Mouse (Mus musculus) brain, embryonic 18.5 days (tissue): Measurements from ENCODE around the gene Corin.

Experiments used
- DNase-seq: peaks from one replicate; pipeline ENCODE4 v3.0.0-alpha.2; 2012; ENCODE audit warnings: low read depth, low spot score

Gene Corin

GRCm38 (mm10) chr5:72503531-72504523, at the start of gene Corin:
Corin (minus strand) TSS chr5:72504473.
- DNase-seq, result no peak

GRCm38 (mm10) chr5:72551209-72551608, 46.9 kb upstream of the Corin start:
- no peak for DNase-seq

- no peak for DNase-seq
Measured at GRCm38 (mm10) chr5:72528896-72529295, 24.6 kb upstream of the Corin start.

DNA sequence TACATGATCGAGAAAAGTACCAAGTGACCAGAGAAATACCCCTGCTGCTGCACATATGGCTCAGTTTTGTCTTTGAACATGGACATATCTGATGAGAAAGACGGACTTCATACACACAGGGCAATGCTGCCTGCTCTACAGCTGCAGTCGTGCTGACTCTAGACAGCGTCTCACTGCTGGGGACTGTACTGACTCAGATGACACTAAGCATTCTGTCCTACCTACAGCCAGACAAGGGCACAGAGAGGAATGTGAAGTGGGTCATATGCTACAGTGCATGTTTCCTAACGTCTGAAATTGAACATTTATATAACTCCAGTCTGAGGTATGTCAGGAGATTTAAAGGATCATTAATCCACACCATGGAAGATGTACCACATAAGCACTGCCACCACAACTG, 9.5 kb upstream of the Corin start:
- no peak for DNase-seq

DNA sequence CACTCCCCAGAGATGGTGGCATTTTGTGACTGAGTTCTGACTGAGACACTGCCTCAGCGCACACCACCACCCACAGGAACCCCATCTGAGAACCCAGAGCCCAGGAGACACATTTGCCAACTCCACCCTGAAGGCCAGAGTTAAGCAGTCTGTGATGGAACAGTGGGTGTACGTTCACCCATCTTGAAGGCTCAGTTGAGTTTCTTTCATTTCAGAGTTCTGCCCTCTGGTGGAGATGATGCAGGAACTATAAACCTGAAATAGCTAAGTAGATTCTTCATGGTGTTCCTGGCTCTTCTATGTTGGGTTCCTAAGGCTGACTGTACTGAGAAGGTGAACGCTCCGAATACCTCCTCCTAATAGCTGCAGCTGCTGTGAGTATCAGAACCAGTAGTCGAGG, 1.5 kb upstream of the Corin start:
- DNase-seq, result peak; percentile 18

DNA sequence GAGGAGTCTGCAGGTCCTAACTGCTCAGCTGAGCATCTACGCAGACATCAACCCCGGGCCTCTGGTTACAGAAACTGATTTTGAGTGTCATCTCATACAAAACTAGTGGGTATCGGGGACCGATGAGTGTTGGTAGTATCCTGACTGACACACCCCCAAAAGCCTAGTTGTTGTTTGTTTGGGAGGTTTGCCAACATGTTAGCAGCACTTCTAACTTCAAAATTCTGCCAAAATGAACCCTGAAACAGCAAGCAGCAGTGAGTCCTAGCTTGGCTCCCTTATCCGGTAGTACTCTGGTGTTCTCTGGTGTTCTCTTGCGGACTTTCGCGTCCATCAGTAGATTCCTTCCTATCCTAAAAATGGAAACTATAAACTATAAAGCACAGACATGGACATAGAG, 1.5 kb downstream of the Corin start:
- no peak for DNase-seq

GRCm38 (mm10) chr5:72501763-72502162, 2.5 kb downstream of the Corin start:
- DNase-seq, result no peak

- DNase-seq, result no peak
Measured at GRCm38 (mm10) chr5:72498271-72498670, 6.0 kb downstream of the Corin start.

- DNase-seq, result no peak
Measured at GRCm38 (mm10) chr5:72496756-72497155, 7.5 kb downstream of the Corin start.

- no peak for DNase-seq
Measured at GRCm38 (mm10) chr5:72493906-72494305, 10.4 kb downstream of the Corin start.

GRCm38 (mm10) chr5:72491232-72491631, 13.0 kb downstream of the Corin start:
- DNase-seq, result no peak

DNA sequence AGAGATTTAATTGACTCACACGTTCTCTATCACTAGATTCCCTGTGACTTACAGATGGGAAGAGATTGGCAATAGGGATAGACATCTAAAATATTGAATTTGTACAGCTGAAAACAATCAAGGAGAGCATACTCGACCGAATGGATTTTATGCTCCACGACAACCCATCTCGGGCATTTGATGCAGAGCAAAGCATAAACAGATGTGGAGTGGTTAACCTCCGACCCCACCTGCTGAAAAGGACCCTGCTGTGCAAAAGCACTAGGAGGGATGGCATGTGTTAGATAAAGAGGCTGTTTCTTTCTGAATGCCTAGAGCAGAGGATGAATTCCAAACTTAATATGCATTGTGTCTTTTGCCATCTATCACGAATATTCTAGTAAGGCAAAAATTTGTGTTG, 23.8 kb downstream of the Corin start:
- DNase-seq, result no peak

DNA sequence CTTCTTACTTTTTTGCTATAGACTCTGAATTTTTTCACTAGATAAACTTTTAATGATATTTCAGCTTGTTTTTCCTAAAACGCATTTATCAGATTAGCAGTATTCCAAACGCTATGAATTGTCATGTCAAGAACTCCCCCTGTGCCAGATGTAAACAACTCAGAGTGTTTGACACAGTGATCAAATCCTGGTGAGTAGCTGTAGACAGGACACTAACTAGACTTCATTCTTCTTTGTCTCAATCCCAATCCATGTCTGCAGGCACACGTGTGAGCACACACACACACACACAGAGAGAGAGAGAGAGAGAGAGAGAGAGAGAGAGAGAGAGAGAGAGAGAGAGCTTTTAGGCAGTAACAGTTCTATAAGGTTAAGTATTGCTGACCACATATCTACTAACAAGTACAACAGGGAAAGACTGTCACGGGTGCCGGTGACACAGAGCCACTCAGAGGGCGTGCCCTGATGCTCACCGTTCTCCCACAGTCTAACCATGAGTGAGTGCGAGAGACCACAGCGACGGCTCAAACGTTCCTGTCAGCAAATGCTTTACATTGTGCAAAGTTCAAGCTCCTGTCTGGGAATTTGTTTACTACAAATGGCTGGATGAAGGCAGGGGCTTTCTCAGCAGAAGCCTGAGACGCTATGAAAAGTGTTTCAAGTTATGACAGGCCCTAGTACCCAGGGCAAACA, 31.8 kb downstream of the Corin start:
- DNase-seq, result no peak

- no peak for DNase-seq
Measured at GRCm38 (mm10) chr5:72471746-72472145, 32.5 kb downstream of the Corin start.

GRCm38 (mm10) chr5:72464932-72465331, 39.3 kb downstream of the Corin start:
- no peak for DNase-seq

GRCm38 (mm10) chr5:72459374-72460112, 44.7 kb downstream of the Corin start:
- DNase-seq, result no peak

GRCm38 (mm10) chr5:72453690-72454089, 50.6 kb downstream of the Corin start:
- no peak for DNase-seq

- no peak for DNase-seq
Measured at GRCm38 (mm10) chr5:72453176-72453575, 51.1 kb downstream of the Corin start.

DNA sequence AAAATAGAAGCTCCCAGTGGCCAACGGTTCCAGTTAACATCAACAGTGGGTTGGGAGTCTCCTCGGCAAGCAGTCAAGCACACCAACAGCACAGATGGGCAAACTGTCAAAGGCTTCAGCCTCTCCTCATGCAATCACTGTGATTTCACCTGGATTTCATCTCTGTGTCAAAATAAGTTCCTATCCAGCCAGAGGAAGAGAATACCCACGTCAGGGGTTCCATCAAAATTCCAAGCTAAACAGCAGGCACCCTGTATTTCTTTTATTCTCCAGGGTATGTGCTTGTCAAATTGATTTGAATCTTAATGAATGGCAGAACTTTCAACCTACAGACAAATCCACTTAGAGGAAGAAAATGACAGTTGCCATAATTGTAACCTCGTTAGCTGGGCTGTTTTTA, 51.5 kb downstream of the Corin start:
- DNase-seq, result peak; percentile 6

- no peak for DNase-seq
Measured at GRCm38 (mm10) chr5:72448846-72449245, 55.4 kb downstream of the Corin start.

- no peak for DNase-seq
Measured at GRCm38 (mm10) chr5:72446104-72446503, 58.2 kb downstream of the Corin start.

DNA sequence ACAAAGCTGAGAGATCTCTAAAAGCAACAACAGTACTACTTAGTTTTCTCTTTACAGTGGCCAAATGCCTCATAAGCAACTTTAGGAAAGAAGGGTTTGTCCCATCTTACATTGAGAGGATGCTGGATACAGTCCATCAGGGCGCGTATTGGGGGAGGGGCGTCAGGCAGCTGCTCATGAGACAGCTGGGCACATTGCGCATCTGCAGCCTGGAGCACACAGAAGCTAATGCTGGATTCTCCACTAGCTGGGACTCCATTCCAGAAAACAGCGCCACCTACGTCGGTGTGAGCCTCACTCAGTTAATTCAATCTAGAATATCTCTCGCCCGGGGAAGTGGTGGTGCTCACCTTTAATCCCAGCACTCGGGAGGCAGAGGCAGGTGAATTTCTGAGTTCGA, 60.3 kb downstream of the Corin start:
- no peak for DNase-seq
